Mouse (Mus musculus) lung, postnatal 0 days (tissue): ENCODE data around the gene Tssk4.

Experiments used
- CTCF ChIP-seq: IDR thresholded peaks from 2 replicates; pipeline ENCODE4 v1.5.1; 2016; ENCODE audit warnings: antibody characterized with exemption, mild to moderate bottlenecking
- EP300 ChIP-seq: IDR thresholded peaks from 2 replicates; pipeline ENCODE4 v1.6.1; 2016; ENCODE audit warnings: antibody characterized with exemption, mild to moderate bottlenecking, control low read depth

DNA sequence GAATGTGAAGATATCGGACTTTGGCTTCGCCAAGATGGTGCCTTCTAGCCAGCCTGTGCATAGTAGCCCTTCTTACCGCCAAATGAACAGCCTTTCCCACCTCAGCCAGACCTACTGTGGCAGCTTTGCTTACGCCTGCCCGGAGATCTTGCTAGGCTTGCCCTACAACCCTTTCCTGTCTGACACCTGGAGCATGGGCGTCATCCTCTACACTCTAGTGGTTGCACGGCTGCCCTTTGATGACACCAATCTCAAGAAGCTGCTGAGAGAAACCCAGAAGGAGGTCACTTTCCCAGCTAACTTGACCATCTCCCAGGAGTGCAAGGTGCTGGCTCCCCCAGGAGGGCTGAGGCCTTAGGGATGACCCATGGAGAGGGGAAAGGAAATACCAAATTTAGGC is 1.5 kb downstream of the Tssk4 start:
- TF ChIP-seq CTCF (no peak), EP300 (no peak)
